Mouse (Mus musculus) kidney, embryonic 15.5 days (tissue): ENCODE measurements around the gene Dcst2. TPM values are rescaled to one million over a fixed set of nuclear protein-coding genes. Genes with fewer than 3 reads are reported as not detected.

Source experiments
- ATAC-seq: fragments of 200-750 bp; cut with Nextera tagmentation; replicated peaks from 2 replicates; pipeline ENCODE4 v1.8.0; 2017; ENCODE audit warnings: moderate TSS enrichment; ENCODE audit not compliant: low FRiP score
- H3K27ac ChIP-seq: fragments of 300-500 bp; sonication (generic); 2 replicates; pipeline ENCODE4 v1.5.1; 2015; ENCODE audit warnings: mild to moderate bottlenecking, inconsistent platforms
- H3K27me3 ChIP-seq: fragments of 300-500 bp; sonication (generic); 2 replicates; pipeline ENCODE4 v1.6.1; 2015; ENCODE audit warnings: inconsistent platforms
- H3K36me3 ChIP-seq: fragments of 300-500 bp; sonication (generic); 2 replicates; pipeline ENCODE4 v1.6.1; 2015; ENCODE audit warnings: inconsistent platforms
- H3K4me1 ChIP-seq: fragments of 300-500 bp; sonication (generic); 2 replicates; pipeline ENCODE4 v1.6.1; 2015; ENCODE audit warnings: inconsistent platforms
- H3K4me2 ChIP-seq: fragments of 300-500 bp; sonication (generic); 2 replicates; pipeline ENCODE4 v1.6.1; 2015; ENCODE audit warnings: moderate library complexity, mild to moderate bottlenecking, inconsistent platforms
- H3K4me3 ChIP-seq: fragments of 300-500 bp; sonication (generic); replicated peaks from 2 replicates; pipeline ENCODE4 v1.5.1; 2015; ENCODE audit warnings: mild to moderate bottlenecking, inconsistent platforms
- H3K9ac ChIP-seq: fragments of 300-500 bp; sonication (generic); 2 replicates; pipeline ENCODE4 v1.6.1; 2015; ENCODE audit warnings: mild to moderate bottlenecking, inconsistent platforms
- H3K9me3 ChIP-seq: fragments of 300-500 bp; sonication (generic); replicated peaks from 2 replicates; pipeline ENCODE4 v1.6.1; 2016; ENCODE audit warnings: inconsistent platforms
- WGBS: fragments of 180-500 bp; shearing (Covaris S2); methylation state at CpG from one replicate; pipeline ENCODE4 v1.1.7; 2015; ENCODE audit warnings: mixed read lengths; 5-methylcytosine and 5-hydroxymethylcytosine counted together
- polyA plus RNA-seq: library from polyadenylated mRNA; unstranded; fragments of >200 nt; fragmentation: Nextera tagmentation; extraction: Ambion mirVana; gene quantifications from 2 replicates; pipeline ENCODE4 v1.2.1, GENCODE M21; 2015

Dcst2 gene
- polyA plus RNA-seq, 1 experiment from 2014 or later = 0.34 TPM

DNA sequence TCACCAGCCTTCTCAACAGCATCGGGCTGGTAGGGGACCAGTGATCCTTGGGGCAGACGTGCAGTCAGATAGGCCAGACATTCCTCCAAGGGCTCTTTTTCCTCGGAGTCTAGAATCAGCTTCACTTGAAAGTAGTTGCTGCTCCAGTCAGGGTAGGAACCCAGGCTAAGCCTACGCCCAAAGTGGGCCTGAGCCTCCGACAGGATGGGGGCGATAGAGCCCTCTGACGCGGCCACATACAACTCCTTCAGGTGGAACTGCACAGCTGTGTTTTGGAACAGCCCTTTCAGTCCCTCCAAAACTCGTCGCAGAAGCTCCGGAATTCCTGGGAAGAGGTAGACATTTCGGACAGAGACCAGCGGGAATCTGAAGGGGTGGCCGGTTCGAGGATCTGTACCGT is 46.7 kb downstream of the Dcst2 start:
- Histone ChIP-seq H3K27me3 (no peaks in the 10 kb centered on the region), H3K4me1 (peaks cover 10% of the 10 kb centered on the region), H3K36me3 (peaks cover 45% of the 10 kb centered on the region), H3K4me2 (no peak overlapping the region), H3K4me3 (no peak overlapping the region), H3K27ac (no peak overlapping the region), H3K9me3 (no peaks in the 10 kb centered on the region), H3K9ac (no peak overlapping the region)
- ATAC-seq = no peak
- 68% methylated on average over 16 of the region's 16 CpGs for WGBS

GRCm38 (mm10) chr3:89409701-89410100 is 47.9 kb downstream of the Dcst2 start:
- Histone ChIP-seq H3K27me3 (no peaks in the 10 kb centered on the region), H3K9ac (no peak overlapping the region), H3K4me3 (no peak overlapping the region), H3K9me3 (no peaks in the 10 kb centered on the region), H3K4me1 (peaks cover 10% of the 10 kb centered on the region), H3K36me3 (peaks cover 48% of the 10 kb centered on the region), H3K27ac (no peak overlapping the region), H3K4me2 (no peak overlapping the region)
- 94% methylated on average over 3 of the region's 3 CpGs for WGBS
- ATAC-seq = no peak

DNA sequence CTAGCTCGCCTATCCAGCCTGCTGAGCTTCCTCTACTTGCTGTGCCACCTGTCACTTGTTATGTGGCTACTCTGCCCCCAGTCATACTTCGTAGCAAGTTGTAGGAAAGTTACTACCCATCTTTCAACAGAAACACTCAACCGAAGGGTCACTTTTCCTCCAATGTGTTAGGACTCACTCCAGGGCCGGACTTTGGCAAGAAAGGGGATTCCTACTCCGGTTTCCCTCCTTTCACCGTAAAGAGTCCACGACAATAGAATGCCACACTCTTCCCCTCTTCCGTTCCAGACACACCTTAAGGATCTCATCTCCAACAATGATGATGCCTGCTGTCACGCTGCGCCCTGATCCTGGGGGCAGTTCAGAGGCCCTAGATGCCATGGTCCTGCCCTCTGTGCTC is 49.1 kb downstream of the Dcst2 start:
- ATAC-seq = no peak
- peak overlapping the region; percentile 65 for H3K4me2 ChIP-seq
- H3K36me3 ChIP-seq = peaks cover 51% of the 10 kb centered on the region
- H3K9me3 ChIP-seq = no peaks in the 10 kb centered on the region
- no peaks in the 10 kb centered on the region for H3K27me3 ChIP-seq
- 78% methylated on average over 10 of the region's 10 CpGs for WGBS
- H3K4me1 ChIP-seq = peaks cover 10% of the 10 kb centered on the region
- peak overlapping the region; percentile 51 for H3K9ac ChIP-seq
- H3K27ac ChIP-seq = peak overlapping the region; percentile 19; the same call in 1 of the 2 replicates
- peak overlapping the region; percentile 54 for H3K4me3 ChIP-seq

- H3K4me3 ChIP-seq = peak within 1 kb of the TSS; percentile 54
- H3K27ac ChIP-seq = peak within 1 kb of the TSS; percentile 48; the same call in 1 of the 2 replicates
- H3K4me1 ChIP-seq = peaks cover 16% of the 10 kb centered on the region
- peaks cover 57% of the 10 kb centered on the region for H3K36me3 ChIP-seq
- ATAC-seq = peak; percentile 99
- H3K9me3 ChIP-seq = no peaks in the 10 kb centered on the region
- no peaks in the 10 kb centered on the region for H3K27me3 ChIP-seq
- H3K9ac ChIP-seq = peak within 1 kb of the TSS; percentile 51
- H3K4me2 ChIP-seq = peak within 1 kb of the TSS; percentile 65
- 5% methylated on average over 28 of the region's 28 CpGs for WGBS
Measured at GRCm38 (mm10) chr3:89411490-89412393, 50.0 kb downstream of the Dcst2 start, which contains the start of gene Flad1. Gene Flad1 (minus strand): TSS chr3:89411870.

GRCm38 (mm10) chr3:89416158-89416557 is 54.4 kb downstream of the Dcst2 start:
- Histone ChIP-seq H3K36me3 (peaks cover 36% of the 10 kb centered on the region), H3K4me2 (no peak overlapping the region; the same call in 1 of the 2 replicates), H3K27ac (no peak overlapping the region), H3K27me3 (no peaks in the 10 kb centered on the region), H3K9ac (no peak overlapping the region), H3K4me1 (peaks cover 35% of the 10 kb centered on the region), H3K9me3 (no peaks in the 10 kb centered on the region), H3K4me3 (no peak overlapping the region; the same call in 1 of the 2 replicates)
- no peak for ATAC-seq
- WGBS = 93% methylated on average over 8 of the region's 8 CpGs

GRCm38 (mm10) chr3:89417131-89417530 is 55.4 kb downstream of the Dcst2 start:
- Histone ChIP-seq H3K36me3 (peaks cover 36% of the 10 kb centered on the region), H3K4me3 (peak overlapping the region; percentile 71), H3K9ac (peak overlapping the region; percentile 54), H3K4me2 (peak overlapping the region; percentile 89), H3K27me3 (no peaks in the 10 kb centered on the region), H3K9me3 (no peaks in the 10 kb centered on the region), H3K27ac (peak overlapping the region; percentile 100), H3K4me1 (peaks cover 42% of the 10 kb centered on the region)
- WGBS = 13% methylated on average over 2 of the region's 2 CpGs
- no peak for ATAC-seq

DNA sequence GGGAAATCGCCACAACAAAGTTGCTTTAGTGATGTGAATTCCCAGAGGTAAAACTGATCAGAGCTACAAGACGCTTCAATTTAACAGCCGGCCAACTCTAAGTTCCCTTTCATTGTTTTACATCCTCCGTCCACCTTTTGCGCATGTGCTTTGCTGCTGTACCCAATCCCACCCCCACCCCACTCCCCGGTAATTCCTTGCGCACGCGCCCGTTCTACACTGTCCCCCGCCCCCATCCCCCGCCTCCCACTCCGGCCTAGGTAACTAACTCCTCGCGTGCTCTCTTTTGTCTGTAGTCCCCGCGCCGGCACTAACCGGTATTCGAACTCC is 56.0 kb downstream of the Dcst2 start:
- H3K4me1 ChIP-seq = peaks cover 47% of the 10 kb centered on the region
- ATAC-seq = peak; percentile 26
- H3K36me3 ChIP-seq = peaks cover 36% of the 10 kb centered on the region
- H3K27me3 ChIP-seq = no peaks in the 10 kb centered on the region
- H3K4me2 ChIP-seq = peak overlapping the region; percentile 89
- peak overlapping the region; percentile 100 for H3K27ac ChIP-seq
- H3K9me3 ChIP-seq = no peaks in the 10 kb centered on the region
- peak overlapping the region; percentile 54 for H3K9ac ChIP-seq
- peak overlapping the region; percentile 71 for H3K4me3 ChIP-seq
- 1% methylated on average over 20 of the region's 20 CpGs for WGBS

GRCm38 (mm10) chr3:89418170-89418860 is 56.5 kb downstream of the Dcst2 start, which contains the start of the genes Cks1b and Shc1:
Gene Cks1b (minus strand): TSS chr3:89418383.
Gene Shc1 (plus strand): TSS chr3:89418443.
- H3K4me2 ChIP-seq = peak within 1 kb of the TSS; percentile 89
- ATAC-seq = peak; percentile 93
- peaks cover 52% of the 10 kb centered on the region for H3K4me1 ChIP-seq
- under 1% methylated on average over 39 of the region's 39 CpGs for WGBS
- no peaks in the 10 kb centered on the region for H3K9me3 ChIP-seq
- peak within 1 kb of the TSS; percentile 71 for H3K4me3 ChIP-seq
- H3K36me3 ChIP-seq = peaks cover 32% of the 10 kb centered on the region
- H3K27ac ChIP-seq = peak within 1 kb of the TSS; percentile 100
- H3K9ac ChIP-seq = peak within 1 kb of the TSS; percentile 60
- H3K27me3 ChIP-seq = no peaks in the 10 kb centered on the region

DNA sequence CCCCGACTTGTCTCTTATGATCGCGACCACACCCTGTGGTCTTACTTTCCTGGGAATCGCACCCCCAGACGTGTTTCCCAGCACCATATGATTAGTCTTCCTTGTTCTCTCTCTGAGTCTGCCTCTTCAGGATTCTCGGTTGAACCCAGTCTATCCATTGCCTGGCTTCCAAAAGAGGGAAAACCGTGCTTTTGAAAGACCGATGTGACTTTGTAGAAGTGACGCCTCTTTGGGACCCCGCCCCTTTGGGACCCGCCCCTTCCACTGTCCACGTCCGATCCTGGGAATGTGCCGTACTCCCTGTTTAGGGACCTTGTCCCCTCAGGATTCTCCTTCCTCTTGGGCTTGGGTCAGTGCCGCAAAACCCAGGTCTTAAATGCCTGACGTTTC is 57.1 kb downstream of the Dcst2 start:
- peak overlapping the region; percentile 89 for H3K4me2 ChIP-seq
- H3K36me3 ChIP-seq = peaks cover 30% of the 10 kb centered on the region
- under 1% methylated on average over 16 of the region's 16 CpGs for WGBS
- H3K27ac ChIP-seq = peak overlapping the region; percentile 100
- no peaks in the 10 kb centered on the region for H3K9me3 ChIP-seq
- peak overlapping the region; percentile 71 for H3K4me3 ChIP-seq
- peak; percentile 31 for ATAC-seq
- peaks cover 57% of the 10 kb centered on the region for H3K4me1 ChIP-seq
- H3K9ac ChIP-seq = peak overlapping the region; percentile 60
- no peaks in the 10 kb centered on the region for H3K27me3 ChIP-seq

- H3K36me3 ChIP-seq = peaks cover 30% of the 10 kb centered on the region
- no peaks in the 10 kb centered on the region for H3K9me3 ChIP-seq
- peaks cover 64% of the 10 kb centered on the region for H3K4me1 ChIP-seq
- WGBS = 1% methylated on average over 9 of the region's 9 CpGs
- ATAC-seq = no peak
- peak overlapping the region; percentile 71 for H3K4me3 ChIP-seq
- H3K27me3 ChIP-seq = no peaks in the 10 kb centered on the region
- H3K9ac ChIP-seq = peak overlapping the region; percentile 60
- peak overlapping the region; percentile 89 for H3K4me2 ChIP-seq
- H3K27ac ChIP-seq = peak overlapping the region; percentile 100
Measured at GRCm38 (mm10) chr3:89419571-89419970, 57.8 kb downstream of the Dcst2 start.

DNA sequence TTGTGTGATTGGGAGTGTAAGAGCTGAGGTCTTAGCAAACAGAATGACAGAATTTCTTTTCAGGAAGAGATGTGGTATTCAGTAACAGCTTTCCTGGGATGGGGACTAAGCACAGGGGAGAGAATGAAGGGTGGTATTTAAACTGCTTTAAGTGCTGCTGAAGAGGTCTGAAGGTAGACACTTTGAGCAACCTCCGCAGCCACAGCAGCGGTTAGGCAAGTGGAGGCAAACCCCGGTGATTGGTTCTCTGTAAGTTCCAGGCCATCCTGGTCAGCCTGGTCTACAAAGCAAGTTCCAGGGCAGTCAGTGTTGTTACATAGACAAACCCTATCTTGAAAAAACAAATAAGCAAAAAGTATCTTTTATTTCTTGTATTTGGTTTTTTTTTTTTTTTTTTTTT is 58.2 kb downstream of the Dcst2 start:
- 9% methylated on average over 3 of the region's 3 CpGs for WGBS
- H3K36me3 ChIP-seq = peaks cover 30% of the 10 kb centered on the region
- H3K27me3 ChIP-seq = no peaks in the 10 kb centered on the region
- H3K27ac ChIP-seq = peak overlapping the region; percentile 100
- peaks cover 68% of the 10 kb centered on the region for H3K4me1 ChIP-seq
- no peaks in the 10 kb centered on the region for H3K9me3 ChIP-seq
- H3K4me3 ChIP-seq = peak overlapping the region; percentile 71
- ATAC-seq = no peak
- peak overlapping the region; percentile 89 for H3K4me2 ChIP-seq
- peak overlapping the region; percentile 60 for H3K9ac ChIP-seq

- no peaks in the 10 kb centered on the region for H3K9me3 ChIP-seq
- H3K4me3 ChIP-seq = peak overlapping the region; percentile 71
- no peaks in the 10 kb centered on the region for H3K27me3 ChIP-seq
- WGBS = 44% methylated on average over 2 of the region's 2 CpGs
- H3K4me1 ChIP-seq = peaks cover 72% of the 10 kb centered on the region
- peaks cover 30% of the 10 kb centered on the region for H3K36me3 ChIP-seq
- ATAC-seq = no peak
- 0 out of 2 replicates have a peak overlapping the region, but pooled peaks have one; percentile 64 for H3K9ac ChIP-seq
- peak overlapping the region; percentile 100 for H3K27ac ChIP-seq
- peak overlapping the region; percentile 89 for H3K4me2 ChIP-seq
Measured at GRCm38 (mm10) chr3:89420421-89420820, 58.6 kb downstream of the Dcst2 start.
